Mouse (Mus musculus) megakaryocyte, embryonic 14.5 days (primary cell): Measurements from ENCODE around the gene Use1. TPM values are rescaled to one million over a fixed set of nuclear protein-coding genes. Genes with fewer than 3 reads are reported as not detected.

ENCODE experiments used
- H3K27me3 ChIP-seq: replicated peaks from 2 replicates; pipeline ENCODE3; 2012; ENCODE audit warnings: inconsistent platforms
- H3K36me3 ChIP-seq: replicated peaks from 2 replicates; pipeline ENCODE3; 2012; ENCODE audit warnings: low read length, inconsistent platforms, mixed read lengths
- H3K4me1 ChIP-seq: 2 replicates; pipeline ENCODE4 v1.6.1; 2012; ENCODE audit warnings: inconsistent platforms
- H3K4me3 ChIP-seq: replicated peaks from 2 replicates; pipeline ENCODE3; 2012; ENCODE audit warnings: moderate library complexity, mild to moderate bottlenecking, inconsistent platforms
- H3K9me3 ChIP-seq: 2 replicates; pipeline ENCODE4 v1.6.1; 2012; ENCODE audit warnings: inconsistent platforms
- FLI1 ChIP-seq: IDR thresholded peaks from 2 replicates; pipeline ENCODE4 v1.6.1; 2012; ENCODE audit warnings: low read length, inconsistent platforms, mixed read lengths
- GATA1 ChIP-seq: IDR thresholded peaks from 3 replicates; pipeline ENCODE4 v1.6.1; 2012; ENCODE audit warnings: mixed read lengths, low read length, inconsistent platforms, borderline replicate concordance
- polyA plus RNA-seq: library from polyadenylated mRNA; stranded (reverse); fragments of >175 nt; gene quantifications from 2 replicates; pipeline ENCODE4 v1.2.3, GENCODE M21; 2012; ENCODE audit warnings: low replicate concordance; ENCODE audit not compliant: insufficient read depth

Gene Use1
- polyA plus RNA-seq, 1 experiment, result 255 TPM

- TF ChIP-seq FLI1, result no peak
- H3K4me1 ChIP-seq, result peaks cover 29% of the 10 kb centered on the region
- H3K36me3 ChIP-seq, result no peaks in the 10 kb centered on the region
- H3K27me3 ChIP-seq, result peaks cover 43% of the 10 kb centered on the region
- 0 out of 2 replicates have a peak, but pooled peaks cover 4% of the 10 kb centered on the region for H3K9me3 ChIP-seq
- H3K4me3 ChIP-seq, result no peak overlapping the region
Observed at GRCm38 (mm10) chr8:71385212-71385835, 18.7 kb downstream of the Use1 start.

GRCm38 (mm10) chr8:71388267-71388666 is 21.6 kb downstream of the Use1 start:
- H3K36me3 ChIP-seq, result no peaks in the 10 kb centered on the region
- H3K9me3 ChIP-seq, result peaks cover 4% of the 10 kb centered on the region; the same call in 1 of the 2 replicates
- peaks cover 29% of the 10 kb centered on the region for H3K27me3 ChIP-seq
- H3K4me3 ChIP-seq, result no peak overlapping the region
- no peak for TF ChIP-seq FLI1
- TF ChIP-seq GATA1, result no peak
- peaks cover 16% of the 10 kb centered on the region for H3K4me1 ChIP-seq

GRCm38 (mm10) chr8:71391696-71392095 is 25.0 kb downstream of the Use1 start:
- Histone ChIP-seq H3K4me3 (no peak overlapping the region), H3K4me1 (peaks cover 41% of the 10 kb centered on the region), H3K36me3 (no peaks in the 10 kb centered on the region), H3K9me3 (peaks cover 9% of the 10 kb centered on the region; the same call in 1 of the 2 replicates), H3K27me3 (peaks cover 23% of the 10 kb centered on the region)
- no peak for TF ChIP-seq GATA1

GRCm38 (mm10) chr8:71392391-71392790 is 25.7 kb downstream of the Use1 start:
- Histone ChIP-seq H3K4me3 (no peak overlapping the region), H3K36me3 (no peaks in the 10 kb centered on the region), H3K27me3 (peaks cover 19% of the 10 kb centered on the region), H3K4me1 (peaks cover 46% of the 10 kb centered on the region), H3K9me3 (peaks cover 9% of the 10 kb centered on the region; the same call in 1 of the 2 replicates)
- TF ChIP-seq FLI1 (no peak), GATA1 (no peak)

GRCm38 (mm10) chr8:71392871-71393270 is 26.2 kb downstream of the Use1 start:
- H3K36me3 ChIP-seq, result peaks cover 4% of the 10 kb centered on the region
- peaks cover 48% of the 10 kb centered on the region for H3K4me1 ChIP-seq
- peaks cover 9% of the 10 kb centered on the region; the same call in 1 of the 2 replicates for H3K9me3 ChIP-seq
- no peak overlapping the region for H3K4me3 ChIP-seq
- TF ChIP-seq GATA1 (no peak), FLI1 (no peak)
- peaks cover 19% of the 10 kb centered on the region for H3K27me3 ChIP-seq

GRCm38 (mm10) chr8:71394481-71394880 is 27.8 kb downstream of the Use1 start:
- peaks cover 13% of the 10 kb centered on the region for H3K27me3 ChIP-seq

GRCm38 (mm10) chr8:71395071-71395470 is 28.4 kb downstream of the Use1 start:
- H3K9me3 ChIP-seq, result peaks cover 5% of the 10 kb centered on the region; the same call in 1 of the 2 replicates
- peaks cover 11% of the 10 kb centered on the region for H3K27me3 ChIP-seq
- peaks cover 40% of the 10 kb centered on the region for H3K4me1 ChIP-seq
- TF ChIP-seq GATA1, result no peak
- TF ChIP-seq FLI1, result no peak
- no peak overlapping the region for H3K4me3 ChIP-seq
- peaks cover 21% of the 10 kb centered on the region for H3K36me3 ChIP-seq

More at GRCm38 (mm10) chr8:71394481-71394880, 27.8 kb downstream of the Use1 start:
- TF ChIP-seq GATA1 (no peak), FLI1 (no peak)
- Histone ChIP-seq H3K4me1 (peaks cover 40% of the 10 kb centered on the region), H3K9me3 (peaks cover 5% of the 10 kb centered on the region; the same call in 1 of the 2 replicates), H3K4me3 (no peak overlapping the region), H3K36me3 (peaks cover 15% of the 10 kb centered on the region)

- Histone ChIP-seq H3K27me3 (peaks cover 8% of the 10 kb centered on the region), H3K4me3 (peak within 1 kb of the TSS; percentile 97), H3K4me1 (peaks cover 40% of the 10 kb centered on the region), H3K9me3 (peaks cover 5% of the 10 kb centered on the region; the same call in 1 of the 2 replicates), H3K36me3 (peaks cover 25% of the 10 kb centered on the region)
- TF ChIP-seq FLI1 (no peak), GATA1 (no peak)
Observed at GRCm38 (mm10) chr8:71395629-71396028, 29.0 kb downstream of the Use1 start, which contains the start of gene Ushbp1. Gene Ushbp1 (minus strand): TSS chr8:71395802.

GRCm38 (mm10) chr8:71396639-71397305 is 30.1 kb downstream of the Use1 start, which contains the start of gene Babam1:
Gene Babam1 (plus strand): TSS chr8:71396861.
- H3K4me1 ChIP-seq, result peaks cover 40% of the 10 kb centered on the region
- 0 out of 2 replicates have a peak, but pooled peaks have one; percentile 8 for TF ChIP-seq FLI1
- TF ChIP-seq GATA1, result no peak
- H3K27me3 ChIP-seq, result peaks cover 6% of the 10 kb centered on the region
- H3K36me3 ChIP-seq, result peaks cover 33% of the 10 kb centered on the region
- H3K9me3 ChIP-seq, result peaks cover 5% of the 10 kb centered on the region; the same call in 1 of the 2 replicates
- H3K4me3 ChIP-seq, result peak within 1 kb of the TSS; percentile 97

GRCm38 (mm10) chr8:71397701-71398100 is 31.1 kb downstream of the Use1 start:
- TF ChIP-seq GATA1 (no peak), FLI1 (no peak)
- Histone ChIP-seq H3K27me3 (peaks cover 6% of the 10 kb centered on the region), H3K9me3 (peaks cover 5% of the 10 kb centered on the region; the same call in 1 of the 2 replicates), H3K4me3 (peak overlapping the region; percentile 97), H3K36me3 (peaks cover 37% of the 10 kb centered on the region), H3K4me1 (peaks cover 40% of the 10 kb centered on the region)
